Mouse (Mus musculus) forebrain, embryonic 15.5 days (tissue): ENCODE measurements around the gene Slfn8. TPM values are rescaled to one million over a fixed set of nuclear protein-coding genes. Genes with fewer than 3 reads are reported as not detected.

ENCODE experiments used
- ATAC-seq: fragments of 200-750 bp; cut with Nextera tagmentation; replicated peaks from 2 replicates; pipeline ENCODE4 v1.8.0; 2017; ENCODE audit warnings: mild to moderate bottlenecking, moderate TSS enrichment, moderate library complexity
- H3K27ac ChIP-seq: fragments of 300-500 bp; sonication (generic); replicated peaks from 2 replicates; pipeline ENCODE4 v1.5.1; 2015; ENCODE audit warnings: mild to moderate bottlenecking, inconsistent platforms
- H3K27me3 ChIP-seq: fragments of 300-500 bp; sonication (generic); 2 replicates; pipeline ENCODE4 v1.6.1; 2015; ENCODE audit warnings: inconsistent platforms
- H3K36me3 ChIP-seq: fragments of 300-500 bp; sonication (generic); 2 replicates; pipeline ENCODE4 v1.6.1; 2015; ENCODE audit warnings: mild to moderate bottlenecking, inconsistent platforms
- H3K4me1 ChIP-seq: fragments of 300-500 bp; sonication (generic); 2 replicates; pipeline ENCODE4 v1.6.1; 2015; ENCODE audit warnings: inconsistent platforms
- H3K4me2 ChIP-seq: fragments of 300-500 bp; sonication (generic); replicated peaks from 2 replicates; pipeline ENCODE4 v1.6.1; 2015; ENCODE audit warnings: mild to moderate bottlenecking, inconsistent platforms
- H3K4me3 ChIP-seq: fragments of 300-500 bp; sonication (generic); 2 replicates; pipeline ENCODE4 v1.5.1; 2015; ENCODE audit warnings: mild to moderate bottlenecking, inconsistent platforms
- H3K9ac ChIP-seq: fragments of 300-500 bp; sonication (generic); replicated peaks from 2 replicates; pipeline ENCODE4 v1.6.1; 2015; ENCODE audit warnings: mild to moderate bottlenecking, inconsistent platforms
- H3K9me3 ChIP-seq: fragments of 300-500 bp; sonication (generic); 2 replicates; pipeline ENCODE4 v1.6.1; 2016; ENCODE audit warnings: inconsistent platforms
- WGBS: fragments of 180-500 bp; shearing (Covaris S2); methylation state at CpG from one replicate; pipeline ENCODE4 v1.1.7; 2015; ENCODE audit warnings: mixed read lengths; 5-methylcytosine and 5-hydroxymethylcytosine counted together
- polyA plus RNA-seq: library from polyadenylated mRNA; unstranded; fragments of >200 nt; fragmentation: Nextera tagmentation; extraction: Ambion mirVana; gene quantifications from 2 replicates; pipeline ENCODE4 v1.2.1, GENCODE M21; 2015

Gene Slfn8
- 0.14 and 0.18 TPM in 2 replicates for polyA plus RNA-seq

GRCm38 (mm10) chr11:83020621-83021020 lies at the start of gene Slfn8:
Slfn8 (minus strand) TSS chr11:83020810.
- Histone ChIP-seq H3K4me2 (no peak within 1 kb of the TSS), H3K4me3 (no peak within 1 kb of the TSS), H3K9me3 (no peaks in the 10 kb centered on the region), H3K27me3 (no peaks in the 10 kb centered on the region), H3K27ac (no peak within 1 kb of the TSS), H3K36me3 (no peaks in the 10 kb centered on the region), H3K4me1 (no peaks in the 10 kb centered on the region), H3K9ac (no peak within 1 kb of the TSS)
- no peak for ATAC-seq
- WGBS, result 67% methylated on average over 5 of the region's 5 CpGs

- Histone ChIP-seq H3K4me3 (no peak overlapping the region), H3K36me3 (no peaks in the 10 kb centered on the region), H3K27me3 (no peaks in the 10 kb centered on the region), H3K27ac (no peak overlapping the region), H3K9me3 (no peaks in the 10 kb centered on the region), H3K9ac (no peak overlapping the region), H3K4me1 (no peaks in the 10 kb centered on the region), H3K4me2 (no peak overlapping the region)
- no peak for ATAC-seq
- WGBS, result 79% methylated on average over 4 of the region's 4 CpGs
Observed at GRCm38 (mm10) chr11:83067982-83068694, 47.5 kb upstream of the Slfn8 start.

GRCm38 (mm10) chr11:83066640-83067531 lies 46.3 kb upstream of the Slfn8 start:
- no peak overlapping the region for H3K9ac ChIP-seq
- WGBS, result 31% methylated on average over 11 of the region's 11 CpGs
- no peak for ATAC-seq
- H3K27me3 ChIP-seq, result no peaks in the 10 kb centered on the region
- no peaks in the 10 kb centered on the region for H3K4me1 ChIP-seq
- no peak overlapping the region for H3K27ac ChIP-seq
- no peaks in the 10 kb centered on the region for H3K9me3 ChIP-seq
- no peaks in the 10 kb centered on the region for H3K36me3 ChIP-seq
- H3K4me3 ChIP-seq, result no peak overlapping the region
- no peak overlapping the region for H3K4me2 ChIP-seq

- Histone ChIP-seq H3K4me3 (no peak overlapping the region), H3K9me3 (no peaks in the 10 kb centered on the region), H3K36me3 (no peaks in the 10 kb centered on the region), H3K4me2 (no peak overlapping the region), H3K27ac (no peak overlapping the region), H3K4me1 (no peaks in the 10 kb centered on the region), H3K9ac (no peak overlapping the region), H3K27me3 (no peaks in the 10 kb centered on the region)
- WGBS, result 13% methylated on average over 6 of the region's 6 CpGs
- no peak for ATAC-seq
Observed at GRCm38 (mm10) chr11:83065441-83066344, 45.1 kb upstream of the Slfn8 start.

GRCm38 (mm10) chr11:83064946-83065345 lies 44.3 kb upstream of the Slfn8 start, which contains the start of gene Slfn2:
Slfn2 (plus strand) TSS chr11:83065112.
- ATAC-seq, result no peak
- Histone ChIP-seq H3K9ac (no peak within 1 kb of the TSS), H3K4me3 (no peak within 1 kb of the TSS), H3K9me3 (no peaks in the 10 kb centered on the region), H3K27ac (no peak within 1 kb of the TSS), H3K36me3 (no peaks in the 10 kb centered on the region), H3K27me3 (no peaks in the 10 kb centered on the region), H3K4me1 (no peaks in the 10 kb centered on the region), H3K4me2 (no peak within 1 kb of the TSS)
- 75% methylated on average over 2 of the region's 2 CpGs for WGBS

- no peak for ATAC-seq
- Histone ChIP-seq H3K9me3 (no peaks in the 10 kb centered on the region), H3K27ac (no peak overlapping the region), H3K4me3 (no peak overlapping the region), H3K27me3 (no peaks in the 10 kb centered on the region), H3K9ac (no peak overlapping the region), H3K36me3 (no peaks in the 10 kb centered on the region), H3K4me1 (no peaks in the 10 kb centered on the region), H3K4me2 (no peak overlapping the region)
- 68% methylated on average over 3 of the region's 3 CpGs for WGBS
Observed at GRCm38 (mm10) chr11:83063941-83064349, 43.3 kb upstream of the Slfn8 start.

GRCm38 (mm10) chr11:83063126-83063525 lies 42.5 kb upstream of the Slfn8 start:
- Histone ChIP-seq H3K9ac (no peak overlapping the region), H3K27me3 (no peaks in the 10 kb centered on the region), H3K36me3 (no peaks in the 10 kb centered on the region), H3K9me3 (no peaks in the 10 kb centered on the region), H3K27ac (no peak overlapping the region), H3K4me2 (no peak overlapping the region), H3K4me3 (no peak overlapping the region), H3K4me1 (no peaks in the 10 kb centered on the region)
- ATAC-seq, result no peak
- 88% methylated on average over 4 of the region's 4 CpGs for whole genome bisulfite sequencing

GRCm38 (mm10) chr11:83061806-83062205 lies 41.2 kb upstream of the Slfn8 start:
- Histone ChIP-seq H3K4me3 (no peak overlapping the region), H3K27ac (no peak overlapping the region), H3K9ac (no peak overlapping the region), H3K36me3 (no peaks in the 10 kb centered on the region), H3K9me3 (no peaks in the 10 kb centered on the region), H3K27me3 (no peaks in the 10 kb centered on the region), H3K4me2 (no peak overlapping the region), H3K4me1 (no peaks in the 10 kb centered on the region)
- no peak for ATAC-seq
- 95% methylated on average over 7 of the region's 7 CpGs for WGBS

GRCm38 (mm10) chr11:83060412-83061020 lies 39.9 kb upstream of the Slfn8 start:
- Histone ChIP-seq H3K27me3 (no peaks in the 10 kb centered on the region), H3K4me3 (no peak overlapping the region), H3K4me1 (no peaks in the 10 kb centered on the region), H3K27ac (no peak overlapping the region), H3K9ac (no peak overlapping the region), H3K36me3 (no peaks in the 10 kb centered on the region), H3K9me3 (no peaks in the 10 kb centered on the region), H3K4me2 (no peak overlapping the region)
- no peak for ATAC-seq
- WGBS, result 77% methylated on average over 5 of the region's 5 CpGs

GRCm38 (mm10) chr11:83057863-83058262 lies 37.3 kb upstream of the Slfn8 start:
- Histone ChIP-seq H3K4me1 (no peaks in the 10 kb centered on the region), H3K36me3 (no peaks in the 10 kb centered on the region), H3K27ac (no peak overlapping the region), H3K4me2 (no peak overlapping the region), H3K9ac (no peak overlapping the region), H3K27me3 (no peaks in the 10 kb centered on the region), H3K9me3 (no peaks in the 10 kb centered on the region), H3K4me3 (no peak overlapping the region)
- ATAC-seq, result no peak
- 4% methylated on average over 5 of the region's 5 CpGs for WGBS

- 88% methylated on average over 3 of the region's 3 CpGs for WGBS
- Histone ChIP-seq H3K9me3 (no peaks in the 10 kb centered on the region), H3K27me3 (no peaks in the 10 kb centered on the region), H3K27ac (no peak overlapping the region), H3K4me2 (no peak overlapping the region), H3K36me3 (no peaks in the 10 kb centered on the region), H3K4me3 (no peak overlapping the region), H3K9ac (no peak overlapping the region), H3K4me1 (no peaks in the 10 kb centered on the region)
- ATAC-seq, result no peak
Observed at GRCm38 (mm10) chr11:83045642-83046041, 25.0 kb upstream of the Slfn8 start.
